Mouse (Mus musculus) cerebellum, postnatal 4 days (tissue): ENCODE measurements at regions not wholly inside any gene's neighbourhood (a gene's known extent, or its start where the extent isn't known, plus 50 kb on each side); places are given as distances from the start of the nearest gene placed in this dataset.

Source experiments
- DNase-seq, 2 experiments: peaks; one replicate each; pipeline ENCODE4 v3.0.0; 2022; ENCODE audit warnings: low spot score in 2 of 2, mixed read lengths in 1 of 2

DNA sequence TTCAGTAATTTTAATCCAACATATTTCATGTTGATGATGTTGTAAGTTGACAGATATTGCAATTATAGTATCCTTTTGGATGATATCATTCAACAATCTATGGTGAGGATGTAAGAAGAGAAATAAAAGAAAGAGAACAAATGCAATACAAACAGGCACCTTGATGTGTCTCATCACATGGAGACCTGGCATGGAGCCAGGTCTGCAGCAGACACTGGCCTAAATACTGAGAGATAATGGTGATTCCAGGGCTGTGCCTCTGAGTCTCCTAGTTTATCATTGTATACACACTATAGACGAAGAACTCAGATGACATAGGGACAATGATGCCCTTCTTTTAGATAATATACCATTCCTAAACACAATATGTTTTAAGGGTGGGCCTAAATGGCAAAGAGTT is 1068.5 kb upstream of the Klhl29 start:
- peak in 1 of 2 experiments; percentile 8 for DNase-seq

GRCm38 (mm10) chr12:6417804-6418203 is 1042.3 kb upstream of the Klhl29 start:
- peak; percentile 18 to 50 for DNase-seq

DNA sequence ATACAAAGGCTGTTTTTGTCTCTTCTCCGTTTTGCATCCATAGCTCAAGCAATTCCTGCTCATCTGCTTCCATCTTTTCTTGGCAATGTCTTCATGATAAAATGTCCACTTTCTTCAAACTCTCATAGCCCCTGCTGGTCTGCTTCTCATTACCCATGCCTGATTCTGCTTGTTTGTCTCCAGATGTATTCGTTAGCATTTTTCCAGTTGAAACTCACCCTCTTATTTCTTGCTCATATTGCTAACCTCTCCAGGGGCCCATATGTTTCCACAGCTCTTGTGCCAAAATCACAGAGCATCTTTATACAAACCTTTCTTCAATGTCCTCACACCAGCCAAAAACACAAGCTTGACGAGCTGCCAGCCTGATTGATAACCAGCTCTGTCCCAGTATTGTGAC is 1025.1 kb upstream of the Klhl29 start:
- DNase-seq = no peak

GRCm38 (mm10) chr12:6381833-6382232 is 1006.4 kb upstream of the Klhl29 start:
- DNase-seq = no peak

DNA sequence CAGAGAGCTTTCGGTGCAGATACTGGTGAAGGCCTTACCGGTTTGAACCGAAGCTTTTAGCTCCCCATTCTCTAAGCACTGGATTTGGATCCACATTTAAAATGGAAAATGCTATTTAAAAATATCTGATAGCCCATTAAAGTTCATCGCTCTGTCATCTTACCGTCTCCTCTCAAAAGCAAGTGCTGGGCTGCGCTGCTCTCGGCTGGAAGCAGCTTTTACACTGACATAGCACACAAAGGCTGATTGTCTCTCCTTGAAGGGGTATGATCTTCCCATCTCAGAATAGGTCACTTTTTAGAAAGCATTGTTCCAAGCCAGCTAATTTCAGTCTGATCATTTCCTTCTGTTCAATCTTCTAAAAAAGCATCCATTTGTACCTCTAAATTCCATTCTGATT is 992.1 kb upstream of the Klhl29 start:
- no peak for DNase-seq
